Mouse (Mus musculus): ENCODE results near the gene Tmem176a. TPM values are rescaled to one million over a fixed set of nuclear protein-coding genes. Genes with fewer than 3 reads are reported as not detected.
"Not testable (repeated sequence)": the region's sequence is repeated elsewhere in the genome, so short reads cannot be mapped to it uniquely, and the experiment has no call there.

Gene Tmem176a
- 242 and 258 TPM in 2 replicates for polyA plus RNA-seq (2015; fragmentation: Nextera tagmentation; extraction: Ambion mirVana)

DNA sequence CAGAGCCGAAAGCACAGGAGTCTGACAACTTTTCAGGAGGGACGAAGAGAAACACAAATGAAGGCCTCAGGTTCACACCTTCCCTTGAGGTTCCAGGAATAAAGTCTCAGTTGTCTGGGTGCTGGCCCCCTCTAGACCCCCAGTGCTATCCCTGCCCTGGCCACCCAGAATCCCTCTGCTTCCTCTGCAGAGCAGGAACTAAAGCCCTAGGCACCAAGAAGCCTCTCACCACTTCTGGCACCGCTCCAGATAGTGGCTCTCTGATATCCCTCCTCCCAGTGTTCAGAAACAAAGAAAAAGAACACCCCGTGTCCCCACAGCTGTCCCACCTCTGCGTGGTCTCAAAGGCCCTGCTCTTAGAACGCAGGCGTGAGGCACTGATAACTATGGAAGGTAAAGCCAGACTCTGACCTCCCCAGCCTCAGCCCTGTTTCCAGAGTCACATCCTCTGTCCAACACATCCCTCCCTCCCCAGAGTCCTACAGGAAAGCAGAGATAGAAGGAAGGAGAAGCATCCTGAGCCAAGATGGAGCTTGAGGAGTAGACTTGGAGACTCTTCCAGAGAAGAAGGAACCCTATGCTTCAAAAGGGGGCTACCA is at the start of gene Tmem176a:
TSS of gene Tmem176a (plus strand) at position 549 of the 599 bp plus-strand sequence.
- ATAC-seq (ENCODE audit: low read depth) = peak; percentile 23
- Histone ChIP-seq H3K4me1 (replicated peaks; ENCODE audit: control insufficient read depth, insufficient read depth, low read length) (peaks cover 28% of the 10 kb centered on the region), H3K9me3 (ENCODE audit: control insufficient read depth, low read length) (no peaks in the 10 kb centered on the region), H3K36me3 (ENCODE audit: control insufficient read depth, insufficient read depth, low read length) (peaks cover 35% of the 10 kb centered on the region), H3K4me2 (ENCODE audit: low read depth, low read length) (peak within 1 kb of the TSS; percentile 87), H3K27me3 (ENCODE audit: control insufficient read depth, insufficient read depth, low read depth, low read length) (no peaks in the 10 kb centered on the region), H3K9ac (ENCODE audit: low read length) (peak within 1 kb of the TSS; percentile 81), H3K4me3 (ENCODE audit: low read length) (peak within 1 kb of the TSS; percentile 53), H3K27ac (ENCODE audit: low read length) (peak within 1 kb of the TSS; percentile 94)
- under 1% methylated on average over 7 of the region's 7 CpGs for WGBS

DNA sequence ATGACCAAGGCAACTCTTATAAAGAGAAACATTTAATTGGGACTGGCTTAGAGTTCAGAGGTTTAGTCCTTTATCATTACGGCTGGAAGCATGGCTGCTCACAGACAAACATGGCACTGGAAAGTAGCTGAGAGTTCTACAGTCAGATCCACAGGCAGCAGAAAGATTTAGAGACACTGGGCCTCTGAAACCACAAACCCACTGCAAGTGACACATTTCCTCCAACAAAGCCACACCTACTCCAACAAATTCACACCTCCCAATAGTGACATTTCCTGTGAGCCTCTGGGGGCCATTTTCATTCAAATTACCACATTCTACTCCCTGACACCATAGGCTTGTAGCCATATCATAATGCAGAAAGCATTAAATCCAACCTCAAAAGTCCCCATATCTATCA is 38.8 kb upstream of the Tmem176a start:
- Histone ChIP-seq H3K4me3 (ENCODE audit: low read length) (no peak overlapping the region), H3K4me2 (ENCODE audit: low read depth, low read length) (no peak overlapping the region), H3K9ac (ENCODE audit: low read length) (no peak overlapping the region), H3K9me3 (ENCODE audit: control insufficient read depth, low read length) (peaks cover 3% of the 10 kb centered on the region), H3K4me1 (replicated peaks; ENCODE audit: control insufficient read depth, insufficient read depth, low read length) (no peaks in the 10 kb centered on the region), H3K27ac (ENCODE audit: low read length) (no peak overlapping the region), H3K27me3 (ENCODE audit: control insufficient read depth, insufficient read depth, low read depth, low read length) (no peaks in the 10 kb centered on the region), H3K36me3 (ENCODE audit: control insufficient read depth, insufficient read depth, low read length) (no peaks in the 10 kb centered on the region)
- no peak for ATAC-seq (ENCODE audit: low read depth)
- 67% methylated on average over 1 of the region's 1 CpGs for WGBS

DNA sequence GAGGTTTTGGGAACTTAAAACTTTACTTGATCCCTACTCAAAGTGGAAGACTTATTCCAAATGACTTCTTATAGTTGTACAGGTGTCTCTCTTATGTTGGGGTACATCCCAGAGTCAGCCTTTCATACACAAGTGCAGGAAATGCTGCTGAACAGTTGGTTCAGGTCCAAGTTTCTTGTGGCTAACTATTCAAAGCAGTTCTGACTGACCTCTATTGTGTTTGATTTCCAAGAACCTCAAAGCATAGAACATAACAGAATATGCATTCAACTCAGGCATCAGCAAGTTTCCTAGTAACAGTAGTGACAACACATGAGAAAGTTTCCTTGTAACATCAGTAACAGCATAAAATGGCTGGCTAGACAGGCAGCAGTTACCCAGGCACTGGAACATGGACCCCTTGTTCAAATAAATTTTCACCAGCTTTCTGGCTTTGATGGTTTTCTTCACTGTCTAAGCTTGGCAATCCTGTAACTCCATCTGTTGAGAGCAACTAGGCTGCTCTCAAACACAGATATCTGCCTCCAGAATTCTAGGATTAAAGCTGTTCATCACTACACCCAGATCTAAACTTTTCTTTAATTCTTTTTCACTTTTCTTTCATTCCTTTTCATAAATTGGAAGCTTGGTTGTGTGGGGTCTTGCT is 37.2 kb upstream of the Tmem176a start:
- H3K4me1 ChIP-seq (replicated peaks; ENCODE audit: control insufficient read depth, insufficient read depth, low read length) = peaks cover 3% of the 10 kb centered on the region; the same call in 1 of the 2 replicates
- no peak overlapping the region for H3K4me2 ChIP-seq (ENCODE audit: low read depth, low read length)
- no peaks in the 10 kb centered on the region for H3K36me3 ChIP-seq (ENCODE audit: control insufficient read depth, insufficient read depth, low read length)
- H3K9ac ChIP-seq (ENCODE audit: low read length) = no peak overlapping the region
- H3K27ac ChIP-seq (ENCODE audit: low read length) = no peak overlapping the region
- H3K27me3 ChIP-seq (ENCODE audit: control insufficient read depth, insufficient read depth, low read depth, low read length) = no peaks in the 10 kb centered on the region
- ATAC-seq (ENCODE audit: low read depth) = no peak
- peaks cover 3% of the 10 kb centered on the region for H3K9me3 ChIP-seq (ENCODE audit: control insufficient read depth, low read length)
- no peak overlapping the region for H3K4me3 ChIP-seq (ENCODE audit: low read length)

DNA sequence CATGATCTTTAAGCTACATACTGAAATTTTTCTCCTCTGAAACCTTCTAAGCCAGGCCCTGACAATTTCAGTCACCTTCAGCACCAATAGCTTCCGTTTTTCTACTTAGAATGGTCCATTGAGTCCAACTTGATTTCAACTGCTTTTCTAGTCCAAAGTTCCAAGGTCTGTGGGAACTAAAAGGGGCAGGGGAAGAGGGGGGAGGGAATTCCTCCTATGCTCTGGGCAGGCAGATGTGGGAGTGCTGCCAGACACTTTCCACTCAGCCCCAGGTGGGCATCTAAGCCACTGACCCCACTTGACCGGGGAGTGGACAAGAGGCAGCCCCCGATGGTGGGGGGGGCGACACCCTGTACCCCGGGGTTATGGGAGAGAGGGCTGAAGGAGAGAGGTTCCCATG is 36.4 kb upstream of the Tmem176a start:
- no peaks in the 10 kb centered on the region for H3K36me3 ChIP-seq (ENCODE audit: control insufficient read depth, insufficient read depth, low read length)
- no peak overlapping the region for H3K27ac ChIP-seq (ENCODE audit: low read length)
- no peak for ATAC-seq (ENCODE audit: low read depth)
- WGBS = 90% methylated on average over 5 of the region's 5 CpGs
- peaks cover 3% of the 10 kb centered on the region for H3K9me3 ChIP-seq (ENCODE audit: control insufficient read depth, low read length)
- H3K4me3 ChIP-seq (ENCODE audit: low read length) = no peak overlapping the region
- no peaks in the 10 kb centered on the region for H3K27me3 ChIP-seq (ENCODE audit: control insufficient read depth, insufficient read depth, low read depth, low read length)
- H3K4me1 ChIP-seq (replicated peaks; ENCODE audit: control insufficient read depth, insufficient read depth, low read length) = peaks cover 5% of the 10 kb centered on the region; the same call in 1 of the 2 replicates
- no peak overlapping the region for H3K4me2 ChIP-seq (ENCODE audit: low read depth, low read length)
- no peak overlapping the region for H3K9ac ChIP-seq (ENCODE audit: low read length)

- Histone ChIP-seq H3K4me2 (ENCODE audit: low read depth, low read length) (no peak overlapping the region), H3K27ac (ENCODE audit: low read length) (no peak overlapping the region), H3K4me3 (ENCODE audit: low read length) (no peak overlapping the region), H3K36me3 (ENCODE audit: control insufficient read depth, insufficient read depth, low read length) (no peaks in the 10 kb centered on the region), H3K27me3 (ENCODE audit: control insufficient read depth, insufficient read depth, low read depth, low read length) (no peaks in the 10 kb centered on the region), H3K4me1 (replicated peaks; ENCODE audit: control insufficient read depth, insufficient read depth, low read length) (peaks cover 5% of the 10 kb centered on the region; the same call in 1 of the 2 replicates), H3K9ac (ENCODE audit: low read length) (no peak overlapping the region), H3K9me3 (ENCODE audit: control insufficient read depth, low read length) (peaks cover 3% of the 10 kb centered on the region)
- ATAC-seq (ENCODE audit: low read depth) = no peak
- 92% methylated on average over 3 of the region's 3 CpGs for WGBS
Measured at GRCm38 (mm10) chr6:48806746-48807145, 34.0 kb upstream of the Tmem176a start.

DNA sequence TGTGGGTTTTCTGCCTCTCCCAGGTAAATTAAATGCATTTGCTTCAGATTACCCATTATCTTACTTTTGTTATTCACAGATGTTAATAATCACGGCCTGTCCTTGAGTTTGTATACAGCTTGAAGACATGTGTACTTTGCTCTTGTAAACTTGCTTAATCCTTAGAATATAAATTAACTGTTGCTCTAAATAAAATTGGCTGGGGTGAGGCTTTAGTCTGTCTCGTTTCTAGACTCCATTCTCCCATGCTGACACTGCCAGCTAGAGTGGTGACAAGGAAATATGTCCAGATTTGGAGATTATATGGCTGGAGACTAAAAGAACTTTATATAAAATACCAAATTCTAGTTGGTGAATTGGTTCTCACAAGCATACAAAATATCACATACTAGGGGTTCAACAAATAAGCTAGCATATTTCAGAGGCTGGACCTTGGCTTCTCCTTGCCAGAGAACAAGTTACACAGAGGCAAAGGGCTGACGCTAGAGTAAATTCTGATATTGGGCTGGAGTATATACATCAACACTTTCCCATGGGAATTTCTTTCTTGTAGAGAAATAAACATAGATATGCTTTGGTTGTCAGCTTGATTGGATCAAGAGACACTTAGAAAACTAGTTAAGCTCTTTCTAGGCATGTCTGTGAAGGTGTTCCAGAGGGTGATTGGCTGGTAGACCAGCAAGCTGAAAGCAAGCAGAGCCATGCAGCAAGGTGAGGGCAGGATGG is 31.1 kb upstream of the Tmem176a start:
- Histone ChIP-seq H3K36me3 (ENCODE audit: control insufficient read depth, insufficient read depth, low read length) (no peaks in the 10 kb centered on the region), H3K27ac (ENCODE audit: low read length) (peak overlapping the region; percentile 86), H3K9me3 (ENCODE audit: control insufficient read depth, low read length) (no peaks in the 10 kb centered on the region; the same call in 1 of the 2 replicates), H3K4me2 (ENCODE audit: low read depth, low read length) (no peak overlapping the region), H3K4me3 (ENCODE audit: low read length) (no peak overlapping the region), H3K4me1 (replicated peaks; ENCODE audit: control insufficient read depth, insufficient read depth, low read length) (peaks cover 5% of the 10 kb centered on the region; the same call in 1 of the 2 replicates), H3K9ac (ENCODE audit: low read length) (no peak overlapping the region), H3K27me3 (ENCODE audit: control insufficient read depth, insufficient read depth, low read depth, low read length) (no peaks in the 10 kb centered on the region)
- WGBS = 38% methylated on average over 3 of the region's 3 CpGs
- peak; percentile 91 for ATAC-seq (ENCODE audit: low read depth)

DNA sequence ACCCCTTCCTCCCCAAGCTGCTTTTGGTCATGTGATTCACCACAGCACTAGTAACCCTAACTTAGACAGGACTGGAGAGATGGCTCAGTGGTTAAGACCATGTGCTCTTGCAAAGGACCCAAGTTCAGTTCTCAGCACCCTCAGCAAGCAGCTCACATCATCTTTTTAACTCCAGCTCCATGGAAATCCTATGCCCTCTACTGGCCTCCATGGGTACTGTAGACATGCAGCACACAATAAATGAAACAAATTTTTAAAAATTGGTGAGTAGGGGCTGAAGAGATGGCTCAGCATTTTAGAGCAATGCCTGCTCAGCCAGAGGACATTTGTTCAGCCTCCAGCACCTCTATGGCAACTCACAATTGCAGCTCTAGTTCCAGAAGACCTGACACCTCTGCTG is 25.7 kb upstream of the Tmem176a start:
- Histone ChIP-seq H3K4me3 (ENCODE audit: low read length) (no peak overlapping the region), H3K9ac (ENCODE audit: low read length) (no peak overlapping the region), H3K27ac (ENCODE audit: low read length) (no peak overlapping the region), H3K9me3 (ENCODE audit: control insufficient read depth, low read length) (no peaks in the 10 kb centered on the region), H3K36me3 (ENCODE audit: control insufficient read depth, insufficient read depth, low read length) (no peaks in the 10 kb centered on the region), H3K4me1 (replicated peaks; ENCODE audit: control insufficient read depth, insufficient read depth, low read length) (no peaks in the 10 kb centered on the region), H3K4me2 (ENCODE audit: low read depth, low read length) (no peak overlapping the region), H3K27me3 (ENCODE audit: control insufficient read depth, insufficient read depth, low read depth, low read length) (no peaks in the 10 kb centered on the region)
- no peak for ATAC-seq (ENCODE audit: low read depth)

- WGBS = 4% methylated on average over 6 of the region's 6 CpGs
Measured at GRCm38 (mm10) chr6:48817815-48818214, 22.9 kb upstream of the Tmem176a start.

DNA sequence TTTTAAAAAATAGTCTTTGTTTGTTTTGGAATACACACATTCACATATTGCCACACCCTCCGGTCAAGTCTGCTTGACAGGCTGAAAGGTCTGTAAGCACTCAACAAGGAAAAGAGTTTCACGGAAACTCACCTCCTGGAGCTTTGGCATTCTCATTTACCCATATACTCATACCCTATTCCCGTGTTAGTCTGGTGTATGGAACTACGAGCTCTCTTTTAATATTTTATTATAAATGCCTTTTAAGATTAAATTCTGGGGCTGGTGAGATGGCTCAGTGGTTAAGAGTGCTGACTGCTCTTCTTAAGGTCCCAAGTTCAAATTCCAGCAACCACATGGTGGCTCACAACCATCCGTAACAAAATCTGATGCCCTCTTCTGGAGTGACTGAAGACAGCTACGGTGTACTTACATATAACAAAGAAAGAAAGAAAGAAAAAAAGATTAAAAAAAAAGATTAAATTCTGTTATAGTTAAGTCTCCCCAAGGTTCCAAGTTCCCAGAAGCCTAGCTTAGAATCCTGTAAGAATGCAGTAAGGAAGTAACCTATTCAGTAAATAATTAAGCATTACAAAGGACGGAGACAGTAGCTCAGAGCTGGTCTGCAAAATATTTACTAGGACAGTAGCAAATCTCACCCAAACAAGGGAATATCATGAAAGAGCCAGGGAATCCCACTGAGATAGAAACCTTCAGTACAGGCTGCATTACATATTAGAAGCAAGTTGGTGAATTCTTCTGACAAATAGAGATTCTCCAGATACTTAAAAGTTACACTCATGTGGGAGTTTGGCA is 18.5 kb upstream of the Tmem176a start:
- not testable (repeated sequence) for H3K4me1 ChIP-seq (replicated peaks; ENCODE audit: control insufficient read depth, insufficient read depth, low read length); ATAC-seq (ENCODE audit: low read depth); H3K4me2 ChIP-seq (ENCODE audit: low read depth, low read length); H3K9me3 ChIP-seq (ENCODE audit: control insufficient read depth, low read length); H3K4me3 ChIP-seq (ENCODE audit: low read length); H3K9ac ChIP-seq (ENCODE audit: low read length); H3K36me3 ChIP-seq (ENCODE audit: control insufficient read depth, insufficient read depth, low read length); H3K27ac ChIP-seq (ENCODE audit: low read length); H3K27me3 ChIP-seq (ENCODE audit: control insufficient read depth, insufficient read depth, low read depth, low read length)
- 80% methylated on average over 7 of the region's 7 CpGs for WGBS

More at GRCm38 (mm10) chr6:48817815-48818214, 22.9 kb upstream of the Tmem176a start:
- H3K4me1 ChIP-seq (replicated peaks; ENCODE audit: control insufficient read depth, insufficient read depth, low read length) = no peaks in the 10 kb centered on the region
- H3K27ac ChIP-seq (ENCODE audit: low read length) = no peak overlapping the region
- H3K4me3 ChIP-seq (ENCODE audit: low read length) = no peak overlapping the region
- H3K27me3 ChIP-seq (ENCODE audit: control insufficient read depth, insufficient read depth, low read depth, low read length) = no peaks in the 10 kb centered on the region
- no peaks in the 10 kb centered on the region for H3K36me3 ChIP-seq (ENCODE audit: control insufficient read depth, insufficient read depth, low read length)
- no peak overlapping the region for H3K9ac ChIP-seq (ENCODE audit: low read length)
- no peak overlapping the region for H3K4me2 ChIP-seq (ENCODE audit: low read depth, low read length)
- ATAC-seq (ENCODE audit: low read depth) = peak; percentile 74; the same call in 1 of the 2 replicates
- no peaks in the 10 kb centered on the region for H3K9me3 ChIP-seq (ENCODE audit: control insufficient read depth, low read length)
